Mouse (Mus musculus): Measurements from ENCODE around the gene Ptpdc1. TPM values are rescaled to one million over a fixed set of nuclear protein-coding genes. Genes with fewer than 3 reads are reported as not detected.

The Ptpdc1 gene
- total RNA-seq, 2 experiments from 2014 or later = 2.3 to 7.5 TPM

DNA sequence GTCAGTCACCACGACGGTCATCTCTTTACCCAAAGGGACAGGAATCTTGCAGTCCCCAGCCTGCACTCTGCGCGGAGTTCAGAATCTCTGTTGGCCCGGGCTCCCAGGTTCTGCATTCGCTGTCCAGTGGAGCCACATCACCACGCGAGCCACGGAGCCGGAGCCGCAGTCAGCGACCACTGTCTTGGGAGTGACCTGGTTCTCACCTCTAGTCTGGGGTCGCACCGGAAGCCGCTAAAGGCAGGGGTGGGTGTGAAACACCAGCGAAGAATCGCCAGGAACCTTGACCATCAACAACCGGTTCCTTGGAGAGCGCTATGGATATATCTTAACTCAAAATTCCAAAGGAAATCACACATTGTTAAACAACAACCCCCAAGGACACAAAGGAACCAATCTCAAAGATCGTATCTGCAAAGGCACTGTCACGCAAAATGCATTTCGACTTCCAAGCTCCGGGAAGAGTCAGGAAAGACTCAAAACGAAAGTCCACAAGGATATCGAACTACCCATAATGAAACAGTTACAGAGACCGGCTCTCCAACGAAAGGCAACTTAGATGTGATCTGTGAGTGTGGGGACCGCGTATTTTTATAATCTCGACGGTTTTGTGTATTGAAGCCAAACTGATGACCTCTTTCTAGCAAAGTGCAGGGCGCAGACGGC is 33.3 kb upstream of the Ptpdc1 start:
- ATAC-seq (replicated peaks; ENCODE audit: low FRiP score, poor library complexity, severe bottlenecking) = no peak

DNA sequence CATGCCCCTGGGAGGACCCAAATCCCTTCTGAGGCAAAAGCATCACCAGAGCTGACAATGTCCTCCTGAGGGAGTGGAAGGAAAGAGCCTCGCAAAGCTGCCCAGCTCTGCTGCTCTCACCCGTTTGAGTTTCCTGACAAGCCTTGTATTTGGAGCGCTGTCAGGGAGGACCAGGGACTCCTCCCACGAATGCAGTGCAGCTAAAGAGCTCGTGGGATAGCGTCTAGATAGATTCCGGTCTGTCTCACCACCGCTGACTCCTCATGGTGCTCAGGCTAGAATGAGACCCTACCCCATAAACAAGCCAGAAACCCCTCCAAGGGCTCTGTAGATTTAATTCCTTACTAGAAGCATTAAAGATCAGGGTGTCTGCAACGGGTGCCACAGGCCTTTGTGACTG is 32.3 kb upstream of the Ptpdc1 start:
- ATAC-seq (replicated peaks; ENCODE audit: low FRiP score, poor library complexity, severe bottlenecking) = no peak

DNA sequence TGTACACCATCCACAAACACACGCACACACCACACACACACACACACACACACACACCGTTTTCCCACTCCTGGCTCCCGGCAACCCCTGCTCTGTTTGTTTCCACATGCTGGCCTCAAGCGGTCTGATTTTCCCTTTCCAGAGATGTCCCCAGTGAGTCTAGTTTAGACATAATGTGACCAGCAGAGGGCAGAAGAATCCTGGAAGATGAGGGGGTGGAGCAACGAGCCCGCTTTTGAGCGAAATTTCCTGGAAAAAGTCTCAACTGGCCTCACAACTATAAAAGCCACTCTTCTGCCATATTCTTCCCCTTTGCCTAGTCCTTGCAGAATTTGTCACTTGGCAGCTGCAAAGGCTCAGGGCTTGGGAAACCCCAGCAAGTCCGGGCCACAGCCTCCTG is 30.2 kb upstream of the Ptpdc1 start:
- no peak for ATAC-seq (replicated peaks; ENCODE audit: low FRiP score, poor library complexity, severe bottlenecking)

DNA sequence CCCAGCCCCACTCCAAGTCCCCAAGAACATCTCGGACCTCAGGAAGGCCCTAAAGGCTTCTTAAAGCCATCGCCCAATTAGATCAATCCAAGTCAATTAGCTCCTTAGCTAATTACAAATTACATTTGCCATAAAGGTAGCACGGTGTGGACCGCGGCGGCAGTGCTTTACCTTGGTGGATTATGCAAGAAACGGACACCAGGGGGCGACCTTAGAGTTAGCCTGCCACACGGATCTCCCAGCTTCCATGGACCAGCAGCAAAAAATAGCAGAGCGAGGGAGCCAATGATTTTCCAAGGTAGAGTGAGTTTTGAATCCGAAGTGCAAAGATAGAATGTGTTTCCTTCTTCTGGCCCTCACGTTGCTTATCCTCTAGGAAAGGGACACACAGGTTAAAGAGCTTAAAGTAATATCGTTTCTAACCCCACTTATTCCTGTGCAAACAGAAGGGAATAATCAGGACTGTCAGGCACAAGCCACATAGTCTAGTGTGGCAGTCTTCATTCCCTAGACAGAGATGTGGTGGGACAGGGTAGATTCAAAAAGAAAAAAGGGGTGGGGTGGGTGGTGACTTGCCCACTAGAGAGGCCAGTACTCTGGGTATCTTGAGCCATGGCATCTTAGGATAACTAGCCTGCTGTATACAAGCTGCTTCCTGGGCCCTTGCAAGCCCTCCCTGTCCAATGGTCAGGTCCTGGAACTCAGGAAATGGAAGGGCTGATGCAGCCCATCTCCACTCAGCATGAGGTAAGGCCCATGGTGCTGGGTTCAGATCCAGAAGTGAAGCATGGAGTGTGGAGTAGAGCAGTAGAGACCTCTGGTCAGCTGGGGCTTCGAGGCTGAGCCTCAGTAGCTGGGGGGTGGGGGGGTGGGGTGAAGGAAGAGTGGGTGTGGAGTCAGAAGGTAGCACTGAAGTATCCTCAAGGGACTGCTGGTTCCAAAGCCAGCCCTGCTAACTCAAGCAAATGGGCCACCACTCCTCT is 28.6 kb upstream of the Ptpdc1 start:
- ATAC-seq (replicated peaks; ENCODE audit: low FRiP score, poor library complexity, severe bottlenecking) = 0 out of 2 replicates have a peak, but pooled peaks have one; percentile 54

DNA sequence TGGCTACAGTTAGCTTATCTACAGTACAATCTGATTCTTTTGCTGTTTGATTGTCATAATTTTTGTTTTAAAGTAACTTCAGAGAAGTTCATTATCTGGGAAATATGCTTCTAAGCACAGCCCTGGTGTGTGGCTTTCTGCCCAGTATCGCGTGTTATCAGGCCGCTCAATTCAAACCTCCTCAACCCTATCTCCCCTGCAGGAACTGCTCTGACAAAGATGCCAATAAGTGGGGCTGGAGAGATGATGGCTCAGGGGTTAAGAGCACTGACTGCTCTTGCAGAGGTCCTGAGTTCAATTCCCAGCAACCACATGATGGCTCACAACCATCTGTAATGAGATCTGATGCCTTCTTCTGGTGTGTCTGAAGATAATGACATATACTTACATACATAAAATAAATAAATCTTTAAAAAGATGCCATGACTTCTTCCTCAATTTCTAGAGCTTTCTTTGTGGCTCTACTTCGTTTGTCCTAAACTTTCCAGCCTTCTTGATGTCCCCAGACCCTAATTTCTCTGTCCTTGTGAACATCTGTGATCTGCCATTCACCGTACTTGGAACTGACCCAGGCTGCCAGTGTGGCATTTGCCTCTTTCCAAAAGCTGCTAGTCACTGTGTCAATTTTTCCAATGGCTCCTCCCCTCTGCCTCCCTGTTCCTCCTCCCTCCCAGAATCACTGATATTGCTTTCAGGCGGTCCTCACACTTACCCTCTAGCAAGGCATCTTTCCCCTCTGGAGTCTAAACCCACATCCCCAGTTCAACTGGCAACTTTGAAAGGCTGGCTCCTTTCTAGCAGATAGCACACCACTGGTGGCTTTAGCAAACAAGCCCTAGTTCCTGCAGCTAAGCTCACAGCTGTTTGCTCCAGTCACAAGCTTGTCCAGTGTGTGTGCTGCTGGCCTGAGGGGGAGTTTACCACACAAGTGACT is 25.9 kb upstream of the Ptpdc1 start:
- ATAC-seq (replicated peaks; ENCODE audit: low FRiP score, poor library complexity, severe bottlenecking) = no peak

DNA sequence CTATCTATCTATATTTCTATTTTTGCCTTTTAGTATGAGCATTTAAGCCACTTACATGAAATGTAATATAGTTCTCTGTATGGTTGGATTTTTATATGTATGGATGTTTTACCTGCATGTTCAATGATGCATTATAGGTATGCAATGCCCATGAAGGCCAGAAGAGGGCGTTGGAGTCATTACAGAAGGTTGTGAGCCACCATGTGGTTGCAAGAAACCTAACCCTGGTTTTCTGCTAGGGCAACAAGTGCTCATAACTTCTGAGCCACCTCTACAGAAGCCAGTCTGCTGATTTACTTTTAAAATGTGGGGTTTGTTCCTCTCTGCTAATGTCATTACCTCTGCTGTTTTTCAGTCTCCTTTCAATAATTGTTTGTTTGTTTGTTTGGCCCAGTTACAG is 25.2 kb upstream of the Ptpdc1 start:
- ATAC-seq (replicated peaks; ENCODE audit: low FRiP score, poor library complexity, severe bottlenecking) = no peak

DNA sequence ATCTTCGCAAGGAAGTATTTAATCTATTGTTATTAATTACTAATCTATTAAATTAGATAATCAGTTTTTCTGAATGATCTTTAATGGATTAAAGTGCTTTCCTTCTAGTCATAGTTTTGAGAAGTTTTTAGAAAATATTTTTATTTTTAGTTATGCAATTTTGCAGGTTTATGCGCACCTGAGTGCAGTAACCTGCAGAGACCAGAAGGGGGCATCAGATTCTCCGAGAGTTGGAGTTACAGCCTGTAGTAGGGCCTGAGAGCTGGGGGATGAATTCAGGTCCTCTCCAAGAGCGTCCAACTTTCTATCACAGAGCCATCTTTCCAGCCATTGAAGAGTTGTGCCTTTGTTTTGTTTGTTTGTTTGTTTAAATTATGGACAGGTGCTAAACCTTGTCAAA is 21.2 kb upstream of the Ptpdc1 start:
- ATAC-seq (replicated peaks; ENCODE audit: low FRiP score, poor library complexity, severe bottlenecking) = no peak

DNA sequence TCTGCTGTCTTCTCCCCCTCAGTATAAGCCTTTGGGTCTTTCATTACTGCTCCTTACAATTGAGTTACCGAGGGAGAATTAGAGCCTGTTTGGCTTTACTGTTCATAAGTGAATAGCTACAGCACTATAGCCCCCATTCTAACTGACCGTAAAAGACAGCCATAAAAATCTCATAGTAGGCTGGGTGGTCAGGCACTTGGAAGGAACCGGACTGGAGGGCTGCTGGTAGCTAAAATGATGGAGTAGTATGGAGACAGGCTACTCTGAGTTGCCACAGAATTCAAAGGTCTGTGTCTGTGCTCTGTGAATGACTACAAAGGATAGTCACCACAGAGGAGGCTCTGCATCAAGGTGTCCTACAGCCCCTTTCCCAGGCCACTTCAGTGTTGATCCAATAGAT is 18.5 kb upstream of the Ptpdc1 start:
- no peak for ATAC-seq (replicated peaks; ENCODE audit: low FRiP score, poor library complexity, severe bottlenecking)

DNA sequence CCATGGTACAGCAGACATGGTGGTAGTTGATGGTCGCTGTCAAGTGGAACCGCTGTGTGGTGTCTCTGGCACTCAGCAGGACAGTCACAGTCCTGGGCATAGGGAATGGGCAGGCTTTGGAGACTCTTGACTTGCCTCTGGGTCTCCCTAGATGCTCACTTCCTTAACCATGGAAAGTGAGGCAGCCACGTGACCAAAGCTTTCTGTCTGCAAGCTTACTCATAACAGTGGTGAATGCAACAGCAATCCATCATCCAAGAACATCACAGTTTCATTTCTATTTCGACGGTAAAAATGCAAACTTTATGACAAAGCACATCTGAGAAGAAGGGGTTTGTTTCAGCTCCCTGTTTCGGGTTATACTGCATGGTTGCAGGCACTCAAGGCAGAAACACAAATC is 17.6 kb upstream of the Ptpdc1 start:
- no peak for ATAC-seq (replicated peaks; ENCODE audit: low FRiP score, poor library complexity, severe bottlenecking)

DNA sequence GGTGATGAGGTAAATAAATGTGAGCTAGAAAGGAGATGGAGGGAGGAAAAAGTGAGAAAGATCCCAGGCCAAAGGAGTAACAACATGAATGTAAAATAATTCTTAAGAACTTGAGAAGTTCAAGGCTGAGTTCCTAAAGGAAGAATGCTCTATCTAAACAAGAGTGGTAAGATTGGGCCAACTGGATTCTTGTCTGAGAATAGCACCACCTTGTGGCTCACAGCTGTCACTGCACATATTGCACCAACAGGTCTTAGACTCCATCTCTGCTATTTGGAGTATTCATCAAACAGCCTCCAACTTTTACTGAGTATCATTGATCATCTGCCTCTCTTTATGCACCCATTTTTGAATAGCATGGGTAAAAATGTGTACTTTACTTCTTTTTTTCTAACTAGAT is 14.1 kb upstream of the Ptpdc1 start:
- ATAC-seq (replicated peaks; ENCODE audit: low FRiP score, poor library complexity, severe bottlenecking) = 0 out of 2 replicates have a peak, but pooled peaks have one; percentile 61

DNA sequence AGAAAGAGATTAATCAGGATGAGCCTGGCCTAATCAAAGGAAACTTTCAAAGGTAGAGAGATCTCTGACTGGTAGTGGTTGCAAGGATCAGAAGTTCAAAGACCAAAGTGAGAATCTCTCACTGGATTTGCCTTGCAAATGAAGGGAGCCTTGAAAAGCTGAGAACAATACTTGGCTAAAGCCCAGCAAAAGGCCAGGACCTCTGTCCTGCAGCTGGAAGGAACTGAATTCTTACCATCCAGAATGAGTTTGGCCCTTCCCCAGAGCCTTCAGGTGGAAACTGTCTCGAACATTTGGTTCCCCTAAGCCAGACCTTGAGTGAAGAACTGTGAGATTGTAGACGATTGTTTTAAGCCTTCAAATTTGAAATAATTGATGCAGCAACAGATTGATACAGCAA is 12.2 kb upstream of the Ptpdc1 start:
- ATAC-seq (replicated peaks; ENCODE audit: low FRiP score, poor library complexity, severe bottlenecking) = no peak

DNA sequence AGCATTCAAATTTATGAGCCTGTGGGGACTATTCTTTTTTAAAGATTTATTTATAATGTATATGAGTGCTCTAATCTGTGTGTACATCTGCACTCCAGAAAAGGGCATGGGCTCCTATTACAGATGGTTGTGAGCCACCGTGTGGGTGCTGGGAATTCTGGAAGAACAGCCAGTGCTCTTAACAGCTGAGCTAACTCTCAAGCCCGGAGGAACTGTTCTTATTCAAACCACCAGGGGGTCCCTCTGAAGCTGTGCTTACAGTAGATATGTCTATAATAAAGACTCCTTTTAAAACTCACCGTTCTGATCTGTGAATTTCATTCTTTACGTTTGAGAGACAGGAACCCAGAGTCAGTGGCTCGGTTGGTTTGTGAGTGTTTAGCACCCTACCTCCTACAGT is 6.2 kb upstream of the Ptpdc1 start:
- ATAC-seq (replicated peaks; ENCODE audit: low FRiP score, poor library complexity, severe bottlenecking) = no peak

DNA sequence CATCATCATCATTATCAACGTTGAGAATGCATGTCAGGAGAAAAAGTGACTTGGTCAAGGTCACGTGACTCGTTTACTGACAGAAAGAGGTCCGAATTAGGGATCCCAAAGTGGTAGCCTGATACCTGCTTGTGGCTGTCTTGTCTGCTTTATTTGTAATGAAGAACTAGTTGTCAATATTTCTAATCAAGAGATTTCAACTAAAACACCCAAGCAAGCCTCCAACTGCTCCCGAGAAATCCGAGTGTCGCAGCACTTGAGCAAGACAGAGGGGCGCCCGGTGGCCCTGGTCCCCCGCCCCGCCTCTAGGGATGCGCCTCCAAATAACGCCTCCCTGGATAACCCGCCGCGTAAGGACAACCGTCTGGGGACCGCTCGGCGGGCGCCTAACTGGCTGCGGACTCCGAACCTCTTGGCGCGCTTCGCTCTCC is 481 bp downstream of the Ptpdc1 start:
- peak; percentile 50 for ATAC-seq (replicated peaks; ENCODE audit: low FRiP score, poor library complexity, severe bottlenecking)

DNA sequence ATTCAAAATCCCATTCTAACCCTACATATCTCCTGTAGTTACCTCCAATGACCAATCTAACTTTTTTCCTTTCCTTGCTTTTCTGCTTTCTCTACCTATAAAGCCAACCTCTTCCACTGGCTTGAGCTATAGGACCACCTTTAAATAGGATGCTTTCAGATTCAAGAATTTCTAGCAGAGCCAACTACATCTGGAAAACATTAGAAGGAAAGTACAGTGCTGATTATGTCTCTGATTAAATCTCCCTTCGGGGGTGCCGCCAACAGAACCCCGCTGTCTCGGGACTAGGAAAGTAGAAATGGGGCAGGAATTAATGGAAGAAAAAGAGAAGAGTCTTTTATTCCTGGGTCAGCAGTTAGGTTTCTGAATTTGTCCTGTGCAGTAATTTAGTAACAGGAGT is 6.6 kb downstream of the Ptpdc1 start:
- ATAC-seq (replicated peaks; ENCODE audit: low FRiP score, poor library complexity, severe bottlenecking) = no peak

DNA sequence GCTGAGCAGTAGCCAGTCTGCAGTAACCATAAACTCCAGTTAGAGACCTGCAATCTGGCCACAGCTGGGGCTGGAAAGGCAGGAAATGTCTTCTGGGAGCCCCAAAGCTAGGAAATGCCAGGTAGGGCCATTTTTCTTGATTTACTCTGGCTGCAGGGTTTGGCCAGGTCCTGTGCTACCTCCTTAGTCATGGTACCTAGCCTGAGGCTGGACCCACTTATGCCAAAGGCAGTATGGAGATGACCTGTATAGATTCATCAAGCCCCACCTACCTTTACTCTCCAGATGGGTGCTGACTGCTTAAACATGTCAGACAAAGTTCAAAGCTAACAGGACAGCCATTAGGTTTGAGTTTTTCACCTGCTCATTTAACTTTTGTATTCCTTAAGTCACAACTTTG is 7.7 kb downstream of the Ptpdc1 start:
- ATAC-seq (replicated peaks; ENCODE audit: low FRiP score, poor library complexity, severe bottlenecking) = no peak

DNA sequence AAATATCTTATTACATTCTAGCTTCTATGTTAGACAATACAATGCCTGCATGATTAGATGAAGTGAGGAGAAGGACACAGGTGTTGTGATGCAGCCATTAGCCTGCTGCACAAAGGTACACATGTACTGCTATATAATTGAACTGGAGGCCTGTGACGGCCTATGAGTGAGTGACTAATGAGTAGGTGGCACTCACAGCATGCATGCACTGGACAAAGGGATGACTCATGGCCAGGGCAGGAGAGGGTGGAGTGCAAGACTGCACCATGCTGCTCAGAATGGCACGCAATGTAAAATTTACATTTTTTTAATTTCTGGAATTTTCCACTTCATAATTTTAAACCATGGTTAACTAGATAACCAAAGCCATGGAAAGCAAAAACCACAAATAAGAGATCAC is 10.9 kb downstream of the Ptpdc1 start:
- no peak for ATAC-seq (replicated peaks; ENCODE audit: low FRiP score, poor library complexity, severe bottlenecking)

DNA sequence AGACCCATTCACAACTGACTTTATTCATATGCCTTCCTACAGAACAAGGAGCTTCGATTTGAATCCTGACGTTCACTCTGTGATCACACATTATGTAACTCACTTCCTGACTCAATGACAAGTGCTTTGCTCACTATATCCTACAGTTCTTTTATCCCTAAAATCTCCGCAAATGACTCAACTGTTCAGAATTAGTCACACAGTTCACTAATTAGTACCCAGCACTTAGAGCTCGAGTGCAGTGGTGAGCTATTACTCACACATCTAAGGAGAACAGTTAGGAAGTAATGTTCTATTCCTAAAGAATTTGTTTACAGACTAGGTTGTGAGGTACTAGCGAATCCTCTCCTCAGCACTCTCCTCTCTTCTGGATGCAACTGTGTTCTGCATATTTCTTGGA is 16.4 kb downstream of the Ptpdc1 start:
- no peak for ATAC-seq (replicated peaks; ENCODE audit: low FRiP score, poor library complexity, severe bottlenecking)

DNA sequence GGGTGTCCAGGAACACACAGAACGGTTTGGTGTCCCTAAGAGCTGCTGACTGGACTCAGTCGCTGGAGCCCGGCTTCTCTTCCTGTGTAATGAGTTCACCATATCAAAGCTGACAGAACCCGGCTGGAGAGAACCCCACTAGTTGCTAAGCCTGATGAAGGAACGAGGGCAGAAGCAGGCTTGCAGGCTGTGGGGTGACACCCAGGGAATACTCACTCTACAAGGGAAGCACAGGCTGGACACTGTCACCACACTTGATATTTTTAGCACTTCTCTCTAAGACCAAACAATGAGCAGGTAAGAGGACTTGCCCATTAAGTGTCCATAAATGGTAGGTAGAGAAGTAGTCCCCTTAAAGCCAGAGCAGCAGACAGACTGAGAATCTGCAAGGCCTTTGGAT is 20.9 kb downstream of the Ptpdc1 start:
- ATAC-seq (replicated peaks; ENCODE audit: low FRiP score, poor library complexity, severe bottlenecking) = no peak

DNA sequence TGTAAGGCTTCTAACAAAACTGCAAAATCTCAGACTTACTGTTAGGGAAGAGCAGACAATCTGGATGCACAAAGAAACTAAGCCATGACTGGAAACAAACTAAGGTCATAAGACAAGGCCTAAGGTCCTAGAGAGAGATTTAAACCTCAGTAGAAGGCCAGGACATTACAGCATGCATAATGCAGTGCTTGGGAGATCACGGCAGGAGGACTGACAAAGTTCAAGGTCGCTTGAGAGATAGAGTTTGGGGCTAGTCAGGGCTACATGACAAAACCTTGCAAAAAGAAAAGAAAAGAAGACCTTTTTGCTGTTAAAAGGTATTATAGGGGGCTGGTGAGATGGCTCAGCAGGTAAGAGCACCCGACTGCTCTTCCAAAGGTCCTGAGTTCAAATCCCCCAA is 22.2 kb downstream of the Ptpdc1 start:
- ATAC-seq (replicated peaks; ENCODE audit: low FRiP score, poor library complexity, severe bottlenecking) = no peak

DNA sequence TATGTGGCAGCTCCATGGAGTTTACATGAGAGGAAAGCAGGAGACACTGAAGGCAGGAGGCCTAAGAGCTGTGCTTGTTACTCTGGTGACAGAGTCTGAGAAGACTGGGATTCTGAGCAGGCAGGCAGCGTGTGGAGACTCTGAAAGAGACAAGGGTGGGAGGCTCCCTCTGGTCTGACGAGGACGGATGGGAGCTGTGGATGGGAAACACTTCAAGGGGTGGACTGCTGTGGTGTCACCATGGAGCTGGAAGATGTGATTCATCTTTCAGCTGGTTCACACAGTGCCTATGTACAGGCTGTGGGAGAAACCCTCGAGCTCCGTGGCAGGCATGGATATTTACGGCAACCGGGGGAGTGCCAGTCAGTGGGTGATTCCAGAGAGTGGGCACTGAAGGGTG is 30.9 kb downstream of the Ptpdc1 start:
- no peak for ATAC-seq (replicated peaks; ENCODE audit: low FRiP score, poor library complexity, severe bottlenecking)
